ENCODE assay signal across 17 mouse cellular contexts in genomic region chr14:58842196-58842886, GRCm38 (mm10).
"Had no signal": no experiment of that assay in that cellular context is flagged by ENCODE, and none has a peak within 500 bp of the region (broad histone marks: within the 10 kb centered on the region; RNA-seq: fewer than 3 reads in every experiment).

No protein-coding gene starts in this region.

- H3K9ac ChIP-seq: lung, embryonic 14.5 days; midbrain, embryonic 12.5 days; neural tube, embryonic 13.5 days; neural tube, embryonic 15.5 days had no signal

- DNase-seq: lung, adult 18-20 months; lung, embryonic 14.5 days; lung, postnatal 10 days; lung, postnatal 4 days; midbrain, embryonic 14.5 days; retina, postnatal 1 day; right cerebral cortex, postnatal 14 days; spleen, adult 18-20 months; thymus, adult 2 months; thymus, postnatal 25 days; thymus, postnatal 4 days had no signal

- ATAC-seq: midbrain, embryonic 16.5 days had no signal

- H3K4me2 ChIP-seq: lung, embryonic 14.5 days; midbrain, embryonic 12.5 days; neural tube, embryonic 13.5 days; neural tube, embryonic 15.5 days had no signal

- H3K27me3 ChIP-seq: midbrain, embryonic 12.5 days; neural tube, embryonic 13.5 days; neural tube, embryonic 15.5 days had no signal

- H3K4me1 ChIP-seq: midbrain, embryonic 10.5 days; midbrain, embryonic 12.5 days; neural tube, embryonic 13.5 days; neural tube, embryonic 15.5 days had no signal

- H3K4me3 ChIP-seq: midbrain, embryonic 10.5 days; midbrain, embryonic 12.5 days; myocyte; neural tube, embryonic 13.5 days; neural tube, embryonic 15.5 days had no signal

- H3K27ac ChIP-seq: midbrain, embryonic 10.5 days; midbrain, embryonic 12.5 days; neural tube, embryonic 13.5 days; neural tube, embryonic 15.5 days had no signal

- H3K9me3 ChIP-seq: midbrain, embryonic 10.5 days; midbrain, embryonic 12.5 days; neural tube, embryonic 13.5 days; neural tube, embryonic 15.5 days had no signal

- H3K36me3 ChIP-seq: midbrain, embryonic 10.5 days; midbrain, embryonic 12.5 days; neural tube, embryonic 13.5 days; neural tube, embryonic 15.5 days had no signal
